Mouse (Mus musculus) adrenal gland, adult 2 months (tissue): ENCODE measurements around the gene Hoxd9. TPM values are rescaled to one million over a fixed set of nuclear protein-coding genes. Genes with fewer than 3 reads are reported as not detected.

Experiments
- DNase-seq: peaks from one replicate; pipeline ENCODE4 v3.0.0; 2021
- polyA plus RNA-seq: library from polyadenylated mRNA; depleted of rRNA; stranded (reverse); fragments of >200 nt; gene quantifications from 2 replicates; pipeline ENCODE4 v1.2.3, GENCODE M21; 2012
- total RNA-seq, 2 experiments: library from RNA; stranded (reverse); gene quantifications; 2 replicates each; pipeline ENCODE4 v1.2.3; 2021

Gene Hoxd9
- total and polyA plus RNA-seq, 3 experiments: 3.3 to 7.8 (median 6.5) TPM

DNA sequence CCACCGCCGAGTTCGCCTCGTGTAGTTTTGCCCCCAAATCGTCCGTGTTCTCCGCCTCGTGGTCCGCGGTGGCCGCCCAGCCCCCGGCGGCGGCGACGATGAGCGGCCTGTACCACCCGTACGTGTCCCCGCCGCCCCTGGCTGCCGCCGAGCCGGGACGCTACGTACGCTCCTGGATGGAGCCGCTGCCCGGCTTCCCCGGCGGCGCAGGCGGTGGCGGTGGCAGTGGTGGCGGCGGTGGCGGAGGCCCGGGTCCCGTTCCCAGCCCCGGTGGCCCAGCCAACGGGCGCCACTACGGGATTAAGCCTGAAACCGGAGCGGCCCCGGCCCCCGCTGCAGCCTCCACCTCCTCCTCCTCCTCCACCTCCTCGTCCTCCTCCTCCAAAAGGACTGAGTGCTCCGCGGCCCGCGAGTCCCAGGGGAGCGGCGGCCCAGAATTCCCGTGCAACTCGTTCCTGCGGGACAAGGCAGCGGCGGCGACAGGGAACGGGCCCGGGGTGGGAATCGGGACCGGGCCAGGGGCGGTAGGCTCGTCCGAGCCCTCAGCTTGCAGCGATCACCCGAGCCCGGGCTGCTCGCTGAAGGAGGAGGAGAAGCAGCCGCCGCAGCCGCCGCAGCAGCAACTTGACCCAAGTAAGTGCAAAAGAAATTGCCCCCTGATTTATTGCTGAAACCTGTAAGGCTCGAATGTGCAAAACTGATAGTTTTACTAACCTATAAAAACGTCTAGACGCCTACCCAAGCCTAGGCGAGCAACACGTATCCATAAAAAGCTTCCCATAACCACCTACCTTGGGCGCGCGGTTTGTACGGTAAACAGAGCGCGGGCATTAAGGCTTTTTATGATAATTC lies 900 bp downstream of the Hoxd9 start:
- DNase-seq: peak; percentile 78

DNA sequence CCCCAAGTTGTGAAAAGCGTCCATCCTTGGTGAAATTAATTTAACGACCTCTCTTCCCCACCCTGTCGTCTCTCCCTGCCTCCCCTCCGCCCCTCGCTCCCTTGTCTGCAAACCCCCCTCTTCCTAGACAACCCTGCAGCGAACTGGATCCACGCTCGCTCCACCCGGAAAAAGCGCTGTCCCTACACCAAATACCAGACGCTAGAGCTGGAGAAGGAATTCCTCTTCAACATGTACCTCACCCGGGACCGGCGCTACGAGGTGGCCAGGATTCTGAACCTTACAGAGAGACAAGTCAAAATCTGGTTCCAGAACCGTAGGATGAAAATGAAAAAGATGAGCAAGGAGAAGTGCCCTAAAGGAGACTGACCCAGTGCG lies 1.5 kb downstream of the Hoxd9 start:
- peak; percentile 52 for DNase-seq

DNA sequence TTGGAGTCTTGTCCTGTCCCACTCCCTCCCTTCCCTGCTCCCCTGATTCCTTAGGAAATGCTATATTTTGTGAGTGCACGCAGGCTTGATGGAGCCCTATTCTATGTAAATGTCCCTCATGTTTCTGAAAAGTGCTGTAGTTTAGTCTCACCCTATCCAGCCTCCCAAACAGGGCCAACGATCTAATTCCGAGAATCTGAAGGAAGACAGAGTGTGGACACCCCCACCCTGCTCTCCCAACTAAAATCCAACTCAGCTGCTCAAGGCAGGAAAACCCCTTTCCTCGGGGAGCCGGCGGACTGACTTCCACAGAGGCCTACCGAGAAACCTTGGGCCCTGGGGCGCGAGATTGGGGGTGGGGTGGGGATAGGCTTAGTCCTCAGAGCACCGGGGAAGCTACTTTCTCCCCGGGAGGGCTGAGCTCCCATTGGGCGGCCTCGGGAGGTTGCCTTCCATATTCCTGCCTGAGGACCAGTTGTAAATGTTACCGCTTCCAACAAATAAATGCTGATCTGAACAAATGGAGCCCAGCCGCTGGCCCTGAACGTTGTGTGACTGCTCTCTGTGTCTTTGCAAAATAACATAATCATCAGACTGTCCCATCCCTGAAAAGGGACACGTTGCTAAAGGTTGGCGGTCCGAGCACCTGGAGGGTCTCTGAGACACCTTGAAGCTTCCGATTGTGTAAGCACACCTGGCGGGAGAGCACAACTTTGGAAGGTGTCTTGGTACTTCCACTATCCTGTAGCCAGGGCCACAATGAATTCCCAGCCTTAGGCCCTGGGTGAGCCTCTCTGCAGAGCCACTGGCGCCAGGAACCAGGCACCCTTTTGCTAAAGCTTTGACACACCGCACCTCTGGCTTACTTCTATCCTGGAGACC lies 2.4 kb downstream of the Hoxd9 start:
- no peak for DNase-seq

DNA sequence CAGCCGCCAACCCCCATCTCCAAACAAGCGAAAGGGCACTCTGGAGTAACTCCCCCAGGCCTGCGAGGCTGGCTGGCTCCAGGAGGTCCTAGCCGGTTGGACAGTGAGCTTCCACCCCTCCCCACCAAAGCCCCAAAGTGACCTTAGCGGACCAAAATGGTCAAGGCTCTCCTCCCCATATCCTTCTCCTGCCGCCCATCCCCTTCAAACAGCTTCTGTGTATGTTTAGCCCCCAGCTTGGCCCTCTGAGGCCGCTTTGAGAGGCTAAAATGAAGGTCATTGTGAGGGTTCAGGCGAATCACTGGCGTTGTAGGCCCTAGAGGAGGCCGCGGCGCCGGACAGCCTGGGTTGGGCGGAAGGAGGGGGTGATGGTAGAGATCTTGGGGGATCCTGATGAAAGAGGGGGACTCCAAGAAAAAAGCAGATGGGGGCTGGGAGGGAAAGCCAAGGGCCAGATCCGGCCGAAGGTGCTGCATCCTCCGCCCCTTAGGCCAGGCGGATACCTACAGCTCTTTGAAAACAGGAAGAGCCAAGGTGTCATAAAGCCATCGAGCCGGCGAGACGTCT lies 3.1 kb downstream of the Hoxd9 start:
- no peak for DNase-seq

DNA sequence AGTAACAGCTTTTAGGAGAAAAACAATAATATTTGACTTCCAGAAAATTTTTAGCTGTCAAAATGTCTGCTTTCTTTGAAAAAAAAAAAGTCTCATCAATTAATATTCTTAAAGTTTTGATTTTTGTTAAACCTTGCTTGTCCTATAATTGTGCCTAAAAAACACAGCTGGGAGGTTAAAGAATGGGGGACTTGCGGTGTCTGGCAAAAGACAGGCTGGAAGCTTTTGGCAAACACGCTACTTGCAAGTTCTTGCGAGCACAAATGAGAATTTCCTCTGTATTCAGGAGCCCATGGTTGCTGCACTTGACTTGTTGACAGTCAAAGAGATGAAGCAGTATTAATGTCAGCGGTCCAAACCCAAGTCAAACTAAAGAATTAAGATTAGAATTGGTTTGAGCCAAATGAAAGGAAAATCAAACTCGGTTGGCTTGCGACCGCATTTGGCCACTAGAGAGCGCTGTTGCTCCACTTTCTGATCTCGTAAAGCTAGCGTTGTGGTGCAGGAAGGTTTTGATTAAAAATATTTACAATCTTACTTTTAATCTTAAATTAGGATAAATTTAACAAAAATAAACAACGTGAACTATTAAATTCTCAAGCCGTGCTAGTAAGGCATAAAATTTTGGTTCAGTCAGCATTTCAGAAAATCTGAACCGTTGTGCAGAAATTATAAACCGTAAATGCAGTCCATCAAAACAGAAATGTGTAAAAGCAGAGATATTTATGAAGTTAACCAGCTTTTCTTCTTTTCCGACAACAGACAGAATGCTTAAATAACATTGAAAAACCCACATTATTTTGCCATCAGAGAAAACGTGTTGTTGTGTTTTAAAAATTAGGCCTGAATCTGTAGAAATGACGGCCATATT lies 4.7 kb downstream of the Hoxd9 start:
- DNase-seq: peak; percentile 72

DNA sequence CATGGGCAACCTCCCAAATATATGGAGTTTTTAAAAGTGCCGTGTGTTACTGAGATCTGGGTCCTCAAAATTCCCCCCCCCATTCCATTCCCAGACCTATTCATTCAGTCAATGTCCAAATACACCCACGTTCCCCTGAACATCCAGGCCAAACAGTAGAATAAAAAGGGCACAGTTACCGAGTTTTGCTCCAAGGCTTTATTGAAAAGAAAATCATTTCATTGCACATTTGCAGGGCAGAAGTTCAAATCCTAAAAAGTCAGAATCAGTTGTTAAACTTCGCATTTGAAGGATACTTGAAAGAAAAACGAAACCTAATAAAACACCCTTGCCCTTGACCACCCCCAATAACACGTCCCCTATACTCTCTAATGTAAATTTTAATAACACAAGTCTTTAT lies 5.3 kb downstream of the Hoxd9 start:
- no peak for DNase-seq

DNA sequence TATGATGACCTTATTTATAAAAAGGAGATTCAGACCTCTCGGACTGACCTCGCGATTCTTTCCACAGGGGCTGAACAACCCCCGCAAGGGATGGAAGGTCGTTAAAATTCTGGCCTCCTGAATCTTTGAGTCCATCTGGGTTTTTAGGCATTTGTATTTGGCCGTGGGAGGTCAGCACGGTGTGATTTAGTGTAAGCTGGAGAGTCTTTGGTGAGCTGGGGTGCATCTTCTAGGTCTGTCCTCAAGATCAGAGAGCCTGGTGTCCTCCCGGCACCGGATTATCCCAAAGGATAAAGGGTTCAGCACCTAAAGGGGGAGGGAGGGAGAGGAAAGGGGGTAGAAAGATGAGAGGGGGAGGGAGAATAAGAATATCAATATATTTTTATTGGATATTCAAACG lies 5.8 kb downstream of the Hoxd9 start:
- no peak for DNase-seq

DNA sequence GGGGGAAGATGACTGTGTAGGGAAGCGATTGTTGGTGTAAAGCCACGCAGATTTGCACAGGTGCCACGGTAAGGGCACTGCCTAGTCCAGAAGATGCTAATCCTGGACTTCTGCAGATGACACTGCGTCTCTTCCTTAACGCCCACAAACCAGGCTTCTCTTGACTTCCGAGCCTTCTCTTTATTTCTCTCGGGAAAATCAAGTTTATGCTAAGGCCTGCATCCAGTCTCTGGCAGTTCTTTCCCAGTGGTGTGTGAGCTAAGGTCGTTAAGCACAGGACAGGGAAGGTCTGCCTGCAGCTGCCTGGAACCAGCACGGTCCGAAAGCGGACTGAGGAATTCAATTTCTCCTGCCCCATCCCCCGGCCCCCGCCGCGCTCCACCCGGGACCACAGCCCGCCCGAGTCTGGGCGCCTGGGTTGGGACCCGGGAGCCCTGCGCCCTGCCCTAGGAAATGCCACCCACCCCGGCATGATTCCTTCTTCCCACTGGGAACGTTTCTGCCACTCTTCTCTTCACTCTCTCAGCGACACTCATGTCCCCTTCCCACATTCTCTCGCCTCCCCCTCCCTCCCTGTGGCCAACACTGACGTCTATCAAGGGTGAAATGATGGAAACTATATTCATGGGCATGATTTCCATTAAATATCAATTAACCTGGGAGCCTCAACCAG lies 6.3 kb downstream of the Hoxd9 start:
- DNase-seq: no peak

DNA sequence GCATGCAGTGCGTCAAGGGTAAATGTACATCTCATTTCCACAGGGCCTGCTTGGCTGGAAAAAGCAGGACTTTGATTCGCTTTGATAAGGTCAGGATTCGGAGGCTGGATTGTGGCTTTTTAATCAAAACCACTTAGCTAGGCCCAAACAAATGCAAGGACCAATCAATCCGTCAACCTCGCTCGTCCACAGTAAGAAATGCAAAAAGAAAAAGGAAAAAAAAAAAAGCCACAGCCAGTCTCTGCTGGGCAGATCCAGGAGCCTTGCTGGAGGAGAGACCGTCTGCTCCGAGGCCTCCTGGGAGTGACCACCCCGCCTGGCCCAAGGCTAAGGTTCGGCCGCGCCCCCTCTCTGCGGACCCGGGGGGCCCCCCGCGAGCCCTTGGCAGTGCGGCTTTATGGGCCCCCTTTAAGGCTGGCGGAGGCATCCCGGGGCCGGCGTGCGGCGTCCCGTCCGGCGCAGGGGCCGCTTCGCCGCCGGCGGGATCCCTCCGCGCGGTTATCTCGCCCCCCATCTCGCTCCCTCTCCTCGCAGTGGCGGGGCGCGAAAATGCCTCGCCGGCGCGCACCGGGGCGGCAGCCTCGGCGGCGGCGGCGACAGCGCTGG lies 7.0 kb downstream of the Hoxd9 start, which contains the start of gene Hoxd8:
TSS of gene Hoxd8 (plus strand) at position 223 of the 606 bp plus-strand sequence.
- DNase-seq: peak; percentile 91

DNA sequence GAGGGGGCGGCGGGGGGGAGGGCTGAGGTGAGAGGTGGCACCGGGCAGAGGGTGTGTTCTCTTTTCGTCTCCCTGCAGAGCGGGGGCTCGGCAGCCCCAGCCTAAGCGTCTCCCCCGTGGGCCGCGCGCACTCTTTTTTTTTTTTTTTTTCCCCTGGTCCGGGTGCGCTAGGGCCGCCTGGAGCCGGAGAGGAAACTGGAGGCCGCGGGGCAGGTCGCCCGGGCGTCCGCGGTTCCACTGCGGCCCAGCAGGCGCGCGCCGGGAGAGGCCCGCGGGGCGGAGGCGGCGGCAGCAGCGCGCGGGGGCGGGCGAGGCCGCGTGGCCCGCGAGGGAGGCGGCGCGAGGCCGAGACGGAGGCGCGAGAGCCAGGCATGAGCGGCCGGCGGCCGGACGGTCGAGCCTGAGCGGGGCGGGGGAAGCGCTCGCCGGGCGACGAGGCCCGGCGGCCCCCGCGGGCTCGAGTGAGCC lies 7.5 kb downstream of the Hoxd9 start:
- DNase-seq: peak; percentile 81

DNA sequence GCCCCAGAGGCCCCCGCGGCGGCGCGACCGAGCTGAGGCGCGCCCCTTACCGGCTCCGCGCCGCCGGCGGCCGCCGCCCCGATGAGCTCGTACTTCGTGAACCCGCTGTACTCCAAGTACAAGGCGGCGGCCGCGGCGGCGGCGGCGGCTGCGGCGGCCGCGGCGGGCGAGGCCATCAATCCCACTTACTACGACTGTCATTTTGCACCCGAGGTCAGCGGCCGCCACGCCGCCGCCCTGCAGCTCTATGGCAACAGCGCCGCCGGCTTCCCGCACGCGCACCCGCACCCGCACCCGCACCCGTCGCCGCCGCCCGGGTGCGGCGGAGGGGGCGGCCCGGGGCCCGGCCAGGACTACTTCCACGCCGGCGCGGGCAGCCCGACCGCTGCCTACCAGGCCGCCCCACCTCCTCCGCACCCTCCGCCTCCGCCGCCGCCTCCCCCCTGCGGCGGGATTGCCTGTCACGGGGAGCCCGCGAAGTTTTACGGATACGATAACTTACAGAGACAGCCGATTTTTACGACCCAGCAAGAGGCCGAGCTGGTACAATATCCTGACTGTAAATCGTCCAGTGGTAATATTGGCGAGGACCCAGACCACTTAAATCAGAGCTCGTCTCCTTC lies 8.1 kb downstream of the Hoxd9 start:
- DNase-seq: peak; percentile 88

DNA sequence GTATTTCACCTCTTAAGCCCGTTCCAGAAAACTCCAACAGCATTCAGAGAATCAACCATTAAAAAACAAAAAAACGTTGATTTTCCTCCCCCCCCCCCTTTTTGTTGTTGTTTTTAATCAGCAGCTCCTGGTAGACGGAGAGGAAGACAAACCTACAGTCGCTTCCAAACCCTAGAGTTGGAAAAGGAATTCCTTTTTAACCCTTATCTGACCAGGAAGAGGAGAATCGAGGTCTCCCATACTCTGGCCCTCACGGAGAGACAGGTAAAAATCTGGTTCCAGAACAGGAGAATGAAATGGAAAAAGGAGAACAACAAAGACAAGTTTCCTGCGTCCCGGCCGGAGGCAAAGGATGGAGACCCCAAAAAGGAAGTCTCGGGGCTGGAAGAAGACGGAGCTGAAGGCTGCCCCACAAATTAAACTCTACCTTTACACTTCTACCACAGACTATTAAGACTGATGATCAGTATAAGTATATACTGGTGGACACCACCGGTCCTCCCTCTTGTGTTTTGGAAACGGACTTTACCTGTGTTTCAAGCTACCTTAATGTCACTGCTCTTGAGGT lies 8.9 kb downstream of the Hoxd9 start:
- DNase-seq: peak; percentile 9

DNA sequence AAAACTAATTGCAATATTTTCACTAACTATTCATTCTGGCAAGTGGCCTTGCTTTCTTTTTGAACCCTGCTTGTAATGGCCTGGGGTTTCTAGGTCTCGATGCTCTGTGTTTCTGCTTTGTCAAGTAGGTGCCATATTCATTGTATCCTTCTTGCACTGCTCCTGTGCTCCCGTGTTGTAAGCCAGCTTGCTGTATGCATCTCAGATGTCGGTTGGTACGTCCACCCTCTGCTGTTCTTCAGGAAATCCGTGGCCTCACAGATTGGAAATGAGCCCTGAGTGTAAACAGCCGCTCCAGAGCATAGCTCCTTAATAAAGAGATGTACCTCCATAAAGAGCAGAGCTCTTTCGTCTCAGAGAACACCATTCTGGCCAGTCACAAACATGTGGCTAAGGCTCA lies 10.1 kb downstream of the Hoxd9 start:
- no peak for DNase-seq

DNA sequence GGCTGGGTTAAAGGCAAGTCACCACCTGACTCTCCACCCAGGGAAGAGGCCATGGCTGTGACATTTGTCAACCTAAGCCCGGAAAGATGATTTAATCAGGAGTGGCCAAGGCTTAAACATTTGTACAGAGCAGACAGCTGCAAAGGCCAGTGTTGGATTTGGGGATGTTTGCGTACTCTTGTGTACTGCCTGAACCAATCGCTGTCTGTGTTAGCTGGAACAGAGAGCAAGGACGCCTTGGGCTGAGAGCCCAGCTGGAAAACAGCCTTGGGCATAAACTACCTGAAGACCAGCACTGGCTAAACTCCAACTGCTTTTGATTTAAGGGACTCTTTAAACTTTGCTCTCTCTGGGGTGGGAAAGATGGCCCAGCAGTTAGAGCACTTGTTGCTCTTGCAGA lies 11.1 kb downstream of the Hoxd9 start:
- DNase-seq: peak; percentile 75

DNA sequence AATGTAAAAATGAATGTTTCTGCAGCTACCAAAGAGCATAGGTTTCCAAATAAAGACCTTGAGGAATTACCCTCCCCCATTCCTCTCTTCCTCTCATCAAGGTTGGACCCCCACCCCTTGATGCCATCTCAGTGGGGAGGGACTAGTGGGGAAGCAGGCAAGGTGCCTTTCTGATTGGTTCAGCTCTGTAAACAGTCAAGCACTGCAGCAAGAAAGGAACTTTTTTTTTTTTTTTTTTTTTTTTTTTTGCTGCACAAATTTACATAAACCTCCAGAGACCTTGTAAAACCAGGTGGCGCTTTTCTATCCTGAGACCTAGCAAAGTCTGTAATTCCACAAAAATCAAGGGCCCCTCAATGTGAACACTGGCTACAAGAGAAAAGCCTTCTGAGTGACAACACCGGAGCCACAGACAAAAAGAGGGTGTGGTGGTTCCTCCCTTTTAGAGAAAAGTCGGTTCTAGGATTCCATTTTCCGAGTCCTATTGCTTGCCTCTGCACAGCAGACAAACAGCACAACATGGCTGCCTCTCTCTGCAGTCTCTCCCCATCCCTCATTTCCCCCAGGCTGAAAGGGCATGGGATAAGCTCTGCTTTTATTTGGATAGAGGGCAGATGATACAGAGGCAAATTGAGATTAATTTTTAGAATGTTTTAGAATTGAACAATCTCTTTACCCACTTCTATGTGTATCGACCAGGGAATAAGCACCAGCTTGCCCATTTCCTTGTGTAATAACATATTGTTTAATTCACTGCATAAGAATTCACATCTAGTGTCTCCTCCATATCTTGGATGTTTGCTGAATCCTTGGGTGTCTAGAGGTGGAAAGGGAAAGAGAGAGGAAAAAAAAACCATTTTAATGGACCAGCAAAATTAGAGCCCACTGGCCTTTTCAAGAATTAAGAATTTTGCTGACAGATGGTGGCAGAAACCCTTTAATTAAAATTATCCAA lies 12.2 kb downstream of the Hoxd9 start:
- DNase-seq: no peak

DNA sequence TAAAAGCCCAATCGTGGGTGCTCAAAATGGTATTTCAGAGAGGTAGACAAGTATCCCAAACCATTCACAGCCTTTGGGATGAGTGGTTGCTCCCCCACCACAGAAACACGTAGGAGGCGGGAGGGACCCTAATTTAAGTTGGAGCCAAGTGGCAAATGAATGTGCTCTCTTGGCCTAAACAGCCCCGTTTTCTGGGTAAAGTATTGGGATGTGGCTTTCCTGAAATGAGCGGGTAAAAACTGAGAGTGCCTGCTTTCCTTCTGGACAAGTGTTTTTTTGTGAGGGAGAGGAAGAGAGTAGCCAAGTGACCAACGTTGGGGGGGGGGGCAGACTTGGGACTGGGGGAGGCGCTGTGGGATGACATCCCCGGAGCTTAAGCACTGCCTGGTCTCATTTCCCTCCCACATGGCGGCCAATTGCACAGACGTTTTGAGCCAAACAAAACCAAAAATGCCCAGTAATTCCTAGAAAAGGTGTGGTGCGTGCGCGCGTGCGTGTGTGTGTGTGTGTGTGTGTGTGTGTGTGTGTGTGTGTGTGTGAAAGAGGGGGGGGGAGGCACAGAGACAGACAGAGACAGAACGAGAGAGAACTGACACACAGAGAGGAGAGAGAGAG lies 13.5 kb downstream of the Hoxd9 start:
- peak; percentile 57 for DNase-seq

DNA sequence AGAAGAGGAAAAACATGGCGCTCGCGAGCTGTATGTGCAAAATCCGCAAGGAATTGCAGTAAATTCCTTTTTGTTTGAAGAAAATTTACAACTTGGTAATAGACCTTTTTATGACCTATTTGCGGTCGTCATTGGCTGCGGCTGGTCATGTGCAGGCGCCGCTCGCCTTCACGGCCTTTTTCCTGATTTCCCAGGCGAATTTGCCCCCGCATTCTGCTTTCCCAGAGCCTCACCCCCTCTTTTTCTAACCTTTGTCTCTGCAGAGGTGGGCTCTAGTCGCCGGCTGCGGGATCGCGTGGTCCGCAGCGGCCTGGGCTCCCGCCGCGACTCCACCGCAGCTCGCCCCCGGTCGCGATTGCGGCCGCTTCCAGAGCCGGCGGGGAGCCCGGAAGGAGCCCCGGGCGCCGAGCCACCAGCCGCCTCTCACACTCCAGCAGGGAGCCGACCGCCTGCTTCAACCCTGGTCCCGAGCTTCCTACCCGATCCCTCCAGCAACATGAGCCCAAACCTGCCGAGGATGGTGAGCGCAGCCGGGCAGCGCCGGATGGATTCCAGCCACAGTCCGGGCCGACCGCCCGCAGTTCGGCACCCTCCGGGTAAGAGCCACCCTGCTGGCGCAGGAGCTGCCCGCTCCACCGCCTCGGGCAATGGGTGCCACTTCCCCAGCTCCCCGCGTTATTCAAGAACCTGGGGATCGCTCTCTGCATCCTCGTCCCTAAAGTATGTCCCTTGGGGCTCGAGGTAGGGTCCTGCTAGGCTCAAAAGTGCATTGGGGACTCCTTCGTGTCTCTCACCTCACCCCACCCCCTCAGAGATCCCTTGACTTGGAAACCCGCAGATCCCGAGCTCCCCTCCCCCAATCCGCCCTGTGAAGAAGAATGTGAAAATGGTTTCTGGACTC lies 14.4 kb downstream of the Hoxd9 start, which contains the start of the genes Hoxd3 and Hoxd4:
TSS of gene Hoxd3 (plus strand) at position 207 of the 901 bp plus-strand sequence.
TSS of gene Hoxd4 (plus strand) at position 209 of the 901 bp plus-strand sequence.
- peak; percentile 88 for DNase-seq
